Mouse (Mus musculus): ENCODE measurements around the gene Rnf39.

- TF ChIP-seq EP300 (IDR thresholded peaks at IDR 0.05; ENCODE audit: low read depth in 1 of 2, low read length in 2 of 2) (no peak), MEF2A (IDR thresholded peaks at IDR 0.05; ENCODE audit: extremely low read depth, insufficient replicate concordance, low read depth, low read length, poor library complexity, severe bottlenecking) (no peak), MAX (IDR thresholded peaks at IDR 0.05; ENCODE audit: low read length) (no peak), CTCF (IDR thresholded peaks at IDR 0.05 in 2 of 3, conservative IDR thresholded peaks at IDR 0.05 in 1 of 3; ENCODE audit: control insufficient read depth in 1 of 3, insufficient read depth in 1 of 3, low read depth in 2 of 3, low read length in 3 of 3, poor library complexity in 1 of 3, severe bottlenecking in 1 of 3) (no peak), ETS1 (IDR thresholded peaks at IDR 0.05; ENCODE audit: low read depth, low read length) (no peak), E2F4 (IDR thresholded peaks at IDR 0.05; ENCODE audit: borderline replicate concordance, low read depth, low read length) (no peak), SMC3 (IDR thresholded peaks at IDR 0.05; ENCODE audit: low read depth, low read length) (no peak), POLR2AphosphoS2 (IDR thresholded peaks at IDR 0.05; ENCODE audit: low read length) (no peak), ELF1 (IDR thresholded peaks at IDR 0.05; ENCODE audit: low read depth, low read length) (no peak), POLR2A (IDR thresholded peaks at IDR 0.05; ENCODE audit: control insufficient read depth in 1 of 2, insufficient read depth in 1 of 2, low read depth in 1 of 2, low read length in 2 of 2, poor library complexity in 1 of 2) (no peak), MAZ (IDR thresholded peaks at IDR 0.05; ENCODE audit: low read depth, low read length) (no peak), MAFK (IDR thresholded peaks at IDR 0.05; ENCODE audit: borderline replicate concordance, low read depth, low read length) (no peak), MXI1 (IDR thresholded peaks at IDR 0.05; ENCODE audit: low read depth, low read length) (no peak)
Observed at GRCm38 (mm10) chr17:36953062-36953461, 10.3 kb downstream of the Rnf39 start.

Data from MEL (cell line).